Mouse (Mus musculus) layer of hippocampus, adult 2 months (tissue): Measurements from ENCODE around the gene E2f2. TPM values are rescaled to one million over a fixed set of nuclear protein-coding genes. Genes with fewer than 3 reads are reported as not detected.

ENCODE experiments used
- DNase-seq, 2 experiments: peaks; one replicate each; pipeline ENCODE4 v3.0.0; 2022; ENCODE audit warnings: low spot score in 2 of 2
- H3K27ac ChIP-seq: fragments of 200-600 bp; 2 replicates; pipeline ENCODE4 v1.8.1; 2022
- H3K4me3 ChIP-seq: fragments of 200-600 bp; 2 replicates; pipeline ENCODE4 v1.8.1; 2022; ENCODE audit warnings: mild to moderate bottlenecking
- CTCF ChIP-seq: fragments of 200-600 bp; conservative IDR thresholded peaks from 2 replicates; pipeline ENCODE4 v1.8.1; 2022; ENCODE audit warnings: antibody characterized with exemption, mild to moderate bottlenecking, moderate library complexity
- total RNA-seq, 2 experiments: library from RNA; stranded (reverse); gene quantifications; 2 replicates each; pipeline ENCODE4 v1.2.3; 2021

E2f2 gene
- total RNA-seq, 2 experiments from 2014 or later = 0.74 to 1.5 TPM

GRCm38 (mm10) chr4:136171455-136171854, 739 bp upstream of the E2f2 start:
- DNase-seq = no peak
- no peak overlapping the region for H3K27ac ChIP-seq
- no peak for TF ChIP-seq CTCF
- peak overlapping the region; percentile 64 for H3K4me3 ChIP-seq

GRCm38 (mm10) chr4:136172542-136173209, 482 bp downstream of the E2f2 start:
- no peak for TF ChIP-seq CTCF
- no peak for DNase-seq
- Histone ChIP-seq H3K4me3 (peak overlapping the region; percentile 64), H3K27ac (no peak overlapping the region)

GRCm38 (mm10) chr4:136173210-136173715, 1.1 kb downstream of the E2f2 start:
- no peak overlapping the region for H3K27ac ChIP-seq
- peak overlapping the region; percentile 64 for H3K4me3 ChIP-seq
- no peak for DNase-seq
- TF ChIP-seq CTCF = no peak

- Histone ChIP-seq H3K27ac (no peak overlapping the region), H3K4me3 (no peak overlapping the region)
- no peak for DNase-seq
- TF ChIP-seq CTCF = no peak
Measured at GRCm38 (mm10) chr4:136174216-136175193, 2.3 kb downstream of the E2f2 start.

GRCm38 (mm10) chr4:136176022-136176552, 3.9 kb downstream of the E2f2 start:
- Histone ChIP-seq H3K4me3 (no peak overlapping the region), H3K27ac (no peak overlapping the region)
- DNase-seq = no peak
- no peak for TF ChIP-seq CTCF

GRCm38 (mm10) chr4:136177244-136177611, 5.0 kb downstream of the E2f2 start:
- Histone ChIP-seq H3K4me3 (no peak overlapping the region), H3K27ac (no peak overlapping the region)
- no peak for DNase-seq
- no peak for TF ChIP-seq CTCF

GRCm38 (mm10) chr4:136177612-136178474, 5.6 kb downstream of the E2f2 start:
- TF ChIP-seq CTCF = no peak
- Histone ChIP-seq H3K27ac (no peak overlapping the region), H3K4me3 (no peak overlapping the region)
- DNase-seq = no peak

- TF ChIP-seq CTCF = no peak
- DNase-seq = no peak
- Histone ChIP-seq H3K4me3 (no peak overlapping the region), H3K27ac (no peak overlapping the region)
Measured at GRCm38 (mm10) chr4:136178475-136178921, 6.3 kb downstream of the E2f2 start.

- no peak for TF ChIP-seq CTCF
- Histone ChIP-seq H3K4me3 (peak overlapping the region; percentile 56; the same call in 1 of the 2 replicates), H3K27ac (no peak overlapping the region)
- no peak for DNase-seq
Measured at GRCm38 (mm10) chr4:136179456-136179855, 7.3 kb downstream of the E2f2 start.

- Histone ChIP-seq H3K27ac (peak overlapping the region; percentile 86), H3K4me3 (peak overlapping the region; percentile 56)
- TF ChIP-seq CTCF = peak; percentile 92
- DNase-seq = peak; percentile 61 to 89
Measured at GRCm38 (mm10) chr4:136179998-136180397, 7.8 kb downstream of the E2f2 start.

- DNase-seq = peak; percentile 69 to 74
- H3K27ac ChIP-seq = peak overlapping the region; percentile 86
- no peak for TF ChIP-seq CTCF
- peak overlapping the region; percentile 56 for H3K4me3 ChIP-seq
Measured at GRCm38 (mm10) chr4:136180408-136181330, 8.5 kb downstream of the E2f2 start.
